In the genomic region with DNA sequence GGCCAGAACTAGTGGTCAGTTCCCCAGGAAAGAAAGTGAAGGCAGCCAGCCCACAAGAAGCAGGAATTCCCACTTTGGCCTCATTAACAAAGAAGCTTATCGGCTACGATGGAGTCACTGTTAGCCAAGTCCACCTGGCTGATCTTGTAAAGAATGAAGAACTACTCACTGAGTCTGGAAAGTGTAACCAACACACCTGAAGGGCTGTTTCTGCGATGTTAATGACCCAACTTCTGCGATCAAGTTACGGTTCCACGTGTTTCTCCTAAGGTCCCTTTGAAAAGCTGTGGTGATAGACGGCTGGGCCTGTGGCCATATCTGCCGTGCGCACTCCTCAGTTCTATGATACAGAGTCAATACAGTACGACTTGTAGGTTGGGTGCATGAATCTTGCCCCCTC, we compare ENCODE assay signal across 19 mouse cellular contexts. TPM values are rescaled to one million over a fixed set of nuclear protein-coding genes. Genes with fewer than 3 reads are reported as not detected.
A peak's percentile ranks its signal among the peaks of the same experiment; 100 is the strongest.
DNase-seq lines count a peak whose midpoint lies in the region; ATAC-seq and TF ChIP-seq lines count a peak whose summit lies in the region.
"Had no signal": no experiment of that assay in that cellular context is flagged by ENCODE, and none has a peak within 500 bp of the region (broad histone marks: within the 10 kb centered on the region; RNA-seq: fewer than 3 reads in every experiment).

No protein-coding gene starts in this region.

- WGBS in lung, adult 2 months, result 73% methylated on average over 10 of the region's 10 CpGs
- 92% methylated on average over 10 of the region's 10 CpGs for WGBS in midbrain, embryonic 14.5 days

- no peak overlapping the region for H3K4me2 ChIP-seq in midbrain, embryonic 14.5 days (ENCODE audit: low read length)
- H3K4me2 ChIP-seq: embryonic facial prominence, embryonic 12.5 days; hindbrain, embryonic 15.5 days; limb, embryonic 15.5 days; liver, embryonic 15.5 days had no signal

- H3K4me1 ChIP-seq in lung, adult 2 months (ENCODE audit: control insufficient read depth, insufficient read depth, low read length), result peaks cover 13% of the 10 kb centered on the region
- peaks cover 16% of the 10 kb centered on the region for H3K4me1 ChIP-seq in midbrain, embryonic 14.5 days (ENCODE audit: control insufficient read depth, insufficient read depth, low read length)

- peak overlapping the region; percentile 6; the same call in 1 of the 2 replicates for H3K27ac ChIP-seq in gastrocnemius, adult 2 months
- no peak overlapping the region for H3K27ac ChIP-seq in midbrain, embryonic 14.5 days (replicated peaks; ENCODE audit: low read depth, low read length)
- H3K27ac ChIP-seq: embryonic facial prominence, embryonic 12.5 days; heart, embryonic 10.5 days; hindbrain, embryonic 15.5 days; limb, embryonic 15.5 days; liver, embryonic 15.5 days had no signal

- H3K9ac ChIP-seq in midbrain, embryonic 14.5 days (replicated peaks; ENCODE audit: low read length), result no peak overlapping the region
- H3K9ac ChIP-seq: embryonic facial prominence, embryonic 12.5 days; hindbrain, embryonic 15.5 days; limb, embryonic 15.5 days; liver, embryonic 15.5 days had no signal

- TF ChIP-seq POLR2A in lung, adult 2 months (IDR thresholded peaks at IDR 0.05; ENCODE audit: borderline replicate concordance, extremely low read depth, low read depth, low read length), result no peak

- ATAC-seq in midbrain, embryonic 14.5 days (ENCODE audit: low FRiP score, low TSS enrichment), result no peak
- ATAC-seq: midbrain, embryonic 16.5 days had no signal

- DNase-seq in gastrocnemius, adult 2 months, result no peak
- DNase-seq in gastrocnemius, adult 8-10 months (ENCODE audit: low spot score in 2 of 2), result no peak
- DNase-seq in lung, adult 2 months, result peak; percentile 29
- DNase-seq in lung, postnatal 10 days, result no peak
- peak; percentile 65 for DNase-seq in lung, postnatal 36 days
- no peak for DNase-seq in urinary bladder, postnatal 36 days (ENCODE audit: low spot score in 2 of 2)
- DNase-seq in layer of hippocampus, postnatal 10 days (ENCODE audit: low spot score in 2 of 2), result no peak
- no peak for DNase-seq in midbrain, embryonic 14.5 days
- DNase-seq: adrenal gland, postnatal 36 days; cerebellum, adult 11-12 months; cerebellum, postnatal 14 days; kidney, adult 8-10 months; right cerebral cortex, postnatal 4 days had no signal

- intact Hi-C loops in gastrocnemius, adult 2 months (cut with DNase I), result loop anchor here (5.0 kb wide), 1 partner anchor 33 kb away; a partner anchor contains a TSS

- H3K9me3 ChIP-seq in midbrain, embryonic 14.5 days (ENCODE audit: control insufficient read depth, low read length), result no peaks in the 10 kb centered on the region
- H3K9me3 ChIP-seq: embryonic facial prominence, embryonic 12.5 days; heart, embryonic 10.5 days; hindbrain, embryonic 15.5 days; limb, embryonic 15.5 days; liver, embryonic 15.5 days had no signal

- TF ChIP-seq CTCF in gastrocnemius, adult 2 months (IDR thresholded peaks at IDR 0.05), result no peak
- TF ChIP-seq CTCF in lung, adult 2 months (IDR thresholded peaks at IDR 0.05; ENCODE audit: insufficient read depth, low read length), result no peak

- H3K4me3 ChIP-seq in gastrocnemius, adult 2 months, result no peak overlapping the region
- H3K4me3 ChIP-seq in lung, adult 2 months (replicated peaks; ENCODE audit: extremely low read depth, low read depth, low read length), result no peak overlapping the region
- no peak overlapping the region for H3K4me3 ChIP-seq in midbrain, embryonic 14.5 days (replicated peaks; ENCODE audit: low read depth, low read length)
- H3K4me3 ChIP-seq: embryonic facial prominence, embryonic 12.5 days; heart, embryonic 10.5 days; hindbrain, embryonic 15.5 days; limb, embryonic 15.5 days; liver, embryonic 15.5 days had no signal

- no peaks in the 10 kb centered on the region for H3K36me3 ChIP-seq in midbrain, embryonic 14.5 days (ENCODE audit: control insufficient read depth, insufficient read depth, low read length)
- H3K36me3 ChIP-seq: embryonic facial prominence, embryonic 12.5 days; heart, embryonic 10.5 days; hindbrain, embryonic 15.5 days; limb, embryonic 15.5 days; liver, embryonic 15.5 days had no signal

- H3K27me3 ChIP-seq in midbrain, embryonic 14.5 days (ENCODE audit: control insufficient read depth, insufficient read depth, low read length), result no peaks in the 10 kb centered on the region
- H3K27me3 ChIP-seq: embryonic facial prominence, embryonic 12.5 days; hindbrain, embryonic 15.5 days; limb, embryonic 15.5 days; liver, embryonic 15.5 days had no signal

RNA-seq across cellular contexts. Expression of a gene that starts 33.1 kb away (rescaled TPM):
- 10 to 100 TPM; 17.4 to 20.9 TPM for total RNA-seq in gastrocnemius, adult 2 months (2021)
- 10 to 100 TPM; 10.0 to 15.5 (median 13.9) TPM for total RNA-seq in gastrocnemius, adult 8-10 months (2022)
- polyA plus RNA-seq in lung, adult 2 months (2012; rRNA removed), result 135 and 169 TPM in 2 replicates
- total RNA-seq in layer of hippocampus, postnatal 10 days (2021), result 100 to 1,000 TPM; 139 to 149 TPM
- 77.5 and 89.2 TPM in 2 replicates for polyA plus RNA-seq in midbrain, embryonic 14.5 days (2014; fragmentation: Nextera tagmentation; extraction: Ambion mirVana)

Comparison
In these comparisons a context has a peak if more than half of its experiments do, and no peak if none do; other contexts are left out.
1. DNase-seq: peak in lung, adult 2 months (single experiment) and lung, postnatal 36 days (single experiment); none in gastrocnemius, adult 2 months (single experiment), gastrocnemius, adult 8-10 months (0 of 2), lung, postnatal 10 days (single experiment), urinary bladder, postnatal 36 days (0 of 2), layer of hippocampus, postnatal 10 days (0 of 2) and midbrain, embryonic 14.5 days (single experiment).
2. RNA of a gene that starts 33.1 kb away (total RNA-seq): 139 to 149 TPM in layer of hippocampus, postnatal 10 days; 17.4 to 20.9 TPM in gastrocnemius, adult 2 months and 10.0 to 15.5 TPM in gastrocnemius, adult 8-10 months; every median in the first group is over 4 times any median in the second.